Mouse (Mus musculus): ENCODE measurements around the gene Tmem60. TPM values are rescaled to one million over a fixed set of nuclear protein-coding genes. Genes with fewer than 3 reads are reported as not detected.

Tmem60 gene
- polyA plus RNA-seq, 1 experiment from 2014 or later: 43.6 TPM

GRCm38 (mm10) chr5:20873146-20873545 is 8.8 kb upstream of the Tmem60 start:
- H3K4me2 ChIP-seq (replicated peaks; ENCODE audit: low read depth): no peak overlapping the region
- H3K27me3 ChIP-seq (replicated peaks; ENCODE audit: control insufficient read depth, insufficient read depth, low read length): no peaks in the 10 kb centered on the region
- H3K9me3 ChIP-seq (ENCODE audit: control insufficient read depth): no peaks in the 10 kb centered on the region
- TF ChIP-seq CTCF (IDR thresholded peaks at IDR 0.05; ENCODE audit: low read depth): no peak
- no peaks in the 10 kb centered on the region for H3K36me3 ChIP-seq (ENCODE audit: control insufficient read depth, insufficient read depth)
- H3K4me3 ChIP-seq (ENCODE audit: low read depth, low read length): no peak overlapping the region
- H3K9ac ChIP-seq (ENCODE audit: low read depth, low read length): no peak overlapping the region
- WGBS: 75% methylated on average over 1 of the region's 1 CpGs
- no peak overlapping the region for H3K27ac ChIP-seq (ENCODE audit: low read depth, low read length)
- no peaks in the 10 kb centered on the region for H3K4me1 ChIP-seq (replicated peaks; ENCODE audit: control insufficient read depth, insufficient read depth, low read length)
- no peak for ATAC-seq

GRCm38 (mm10) chr5:20876934-20877426 is 5.0 kb upstream of the Tmem60 start:
- no peak overlapping the region for H3K27ac ChIP-seq (ENCODE audit: low read depth, low read length)
- no peak overlapping the region for H3K4me3 ChIP-seq (ENCODE audit: low read depth, low read length)
- no peak overlapping the region for H3K9ac ChIP-seq (ENCODE audit: low read depth, low read length)
- no peak for ATAC-seq
- H3K36me3 ChIP-seq (ENCODE audit: control insufficient read depth, insufficient read depth): no peaks in the 10 kb centered on the region
- 30% methylated on average over 1 of the region's 1 CpGs for WGBS
- H3K9me3 ChIP-seq (ENCODE audit: control insufficient read depth): no peaks in the 10 kb centered on the region
- H3K4me1 ChIP-seq (replicated peaks; ENCODE audit: control insufficient read depth, insufficient read depth, low read length): no peaks in the 10 kb centered on the region
- no peak overlapping the region for H3K4me2 ChIP-seq (replicated peaks; ENCODE audit: low read depth)
- no peaks in the 10 kb centered on the region for H3K27me3 ChIP-seq (replicated peaks; ENCODE audit: control insufficient read depth, insufficient read depth, low read length)
- TF ChIP-seq CTCF (IDR thresholded peaks at IDR 0.05; ENCODE audit: low read depth): no peak

GRCm38 (mm10) chr5:20880386-20880785 is 1.6 kb upstream of the Tmem60 start:
- no peak for TF ChIP-seq CTCF (IDR thresholded peaks at IDR 0.05; ENCODE audit: low read depth)
- no peak overlapping the region for H3K9ac ChIP-seq (ENCODE audit: low read depth, low read length)
- H3K9me3 ChIP-seq (ENCODE audit: control insufficient read depth): no peaks in the 10 kb centered on the region
- H3K4me1 ChIP-seq (replicated peaks; ENCODE audit: control insufficient read depth, insufficient read depth, low read length): peaks cover 7% of the 10 kb centered on the region; the same call in 1 of the 2 replicates
- no peak overlapping the region for H3K27ac ChIP-seq (ENCODE audit: low read depth, low read length)
- 65% methylated on average over 2 of the region's 2 CpGs for WGBS
- ATAC-seq: no peak
- no peaks in the 10 kb centered on the region for H3K27me3 ChIP-seq (replicated peaks; ENCODE audit: control insufficient read depth, insufficient read depth, low read length)
- H3K4me3 ChIP-seq (ENCODE audit: low read depth, low read length): no peak overlapping the region; the same call in 1 of the 2 replicates
- H3K36me3 ChIP-seq (ENCODE audit: control insufficient read depth, insufficient read depth): no peaks in the 10 kb centered on the region
- H3K4me2 ChIP-seq (replicated peaks; ENCODE audit: low read depth): peak overlapping the region; percentile 89

GRCm38 (mm10) chr5:20880797-20881775 is 905 bp upstream of the Tmem60 start:
- peak overlapping the region; percentile 89 for H3K4me2 ChIP-seq (replicated peaks; ENCODE audit: low read depth)
- no peaks in the 10 kb centered on the region for H3K9me3 ChIP-seq (ENCODE audit: control insufficient read depth)
- peak overlapping the region; percentile 76 for H3K4me3 ChIP-seq (ENCODE audit: low read depth, low read length)
- ATAC-seq: peak; percentile 5
- no peaks in the 10 kb centered on the region for H3K27me3 ChIP-seq (replicated peaks; ENCODE audit: control insufficient read depth, insufficient read depth, low read length)
- H3K4me1 ChIP-seq (replicated peaks; ENCODE audit: control insufficient read depth, insufficient read depth, low read length): peaks cover 7% of the 10 kb centered on the region; the same call in 1 of the 2 replicates
- no peaks in the 10 kb centered on the region for H3K36me3 ChIP-seq (ENCODE audit: control insufficient read depth, insufficient read depth)
- H3K27ac ChIP-seq (ENCODE audit: low read depth, low read length): peak overlapping the region; percentile 86
- peak overlapping the region; percentile 74 for H3K9ac ChIP-seq (ENCODE audit: low read depth, low read length)
- TF ChIP-seq CTCF (IDR thresholded peaks at IDR 0.05; ENCODE audit: low read depth): peak; percentile 18; the same call in 1 of the 2 replicates
- WGBS: 1% methylated on average over 62 of the region's 64 CpGs

- no peak overlapping the region for H3K4me3 ChIP-seq (ENCODE audit: low read depth, low read length)
- H3K4me2 ChIP-seq (replicated peaks; ENCODE audit: low read depth): no peak overlapping the region; the same call in 1 of the 2 replicates
- no peak for TF ChIP-seq CTCF (IDR thresholded peaks at IDR 0.05; ENCODE audit: low read depth)
- no peak overlapping the region for H3K27ac ChIP-seq (ENCODE audit: low read depth, low read length)
- peaks cover 7% of the 10 kb centered on the region; the same call in 1 of the 2 replicates for H3K4me1 ChIP-seq (replicated peaks; ENCODE audit: control insufficient read depth, insufficient read depth, low read length)
- no peak overlapping the region for H3K9ac ChIP-seq (ENCODE audit: low read depth, low read length)
- 57% methylated on average over 4 of the region's 4 CpGs for WGBS
- ATAC-seq: no peak
- no peaks in the 10 kb centered on the region for H3K27me3 ChIP-seq (replicated peaks; ENCODE audit: control insufficient read depth, insufficient read depth, low read length)
- no peaks in the 10 kb centered on the region for H3K36me3 ChIP-seq (ENCODE audit: control insufficient read depth, insufficient read depth)
- H3K9me3 ChIP-seq (ENCODE audit: control insufficient read depth): no peaks in the 10 kb centered on the region
Observed at GRCm38 (mm10) chr5:20884036-20884620, 2.1 kb downstream of the Tmem60 start.

All from intestine, postnatal 0 days (tissue).